Mouse (Mus musculus) spleen, postnatal 10 days (tissue): ENCODE data around the gene Thbs1.

ENCODE experiments used
- DNase-seq, 2 experiments: peaks; one replicate each; pipeline ENCODE4 v3.0.0; 2021 to 2022; ENCODE audit warnings: low spot score in 2 of 2

The Thbs1 gene

DNA sequence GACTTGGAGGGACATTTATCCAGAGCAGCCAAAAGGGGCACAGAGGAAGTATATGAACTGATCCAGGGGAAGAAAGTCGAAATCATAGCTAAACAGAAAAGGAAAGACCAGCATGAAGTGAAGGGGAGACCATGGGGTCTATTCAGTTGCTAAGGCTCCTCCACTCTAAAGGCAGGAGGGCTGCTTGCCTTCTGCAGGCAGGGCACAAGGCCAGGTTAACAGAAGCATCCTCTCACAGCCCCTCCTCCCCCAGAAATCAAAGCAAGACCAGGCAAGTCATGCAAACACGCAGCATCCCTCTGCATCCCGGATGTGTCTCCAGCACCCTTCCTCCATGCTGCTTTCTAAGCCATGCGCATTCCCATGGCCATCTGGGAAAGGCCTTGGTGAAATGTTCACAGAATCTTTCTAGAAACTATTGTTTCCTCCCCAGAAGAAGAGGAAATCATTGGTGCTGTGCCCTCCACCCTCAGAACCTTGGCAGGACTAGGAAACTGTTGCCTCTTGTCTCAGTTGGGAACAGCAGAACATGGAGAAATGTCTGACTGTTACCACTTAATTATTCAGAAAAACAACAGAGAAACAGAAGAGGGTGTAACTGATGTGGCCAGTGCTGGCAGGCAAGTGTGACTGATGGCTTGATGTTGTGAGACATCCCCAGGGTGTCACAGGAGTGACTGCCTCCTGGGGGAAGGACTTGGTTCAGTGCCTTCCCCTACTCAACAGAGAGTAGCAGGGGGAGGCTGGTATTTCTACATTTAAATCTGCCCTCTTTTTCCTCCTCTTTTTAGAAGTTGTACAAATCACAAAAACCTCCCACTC, 36.9 kb downstream of the Thbs1 start:
- DNase-seq, result no peak

DNA sequence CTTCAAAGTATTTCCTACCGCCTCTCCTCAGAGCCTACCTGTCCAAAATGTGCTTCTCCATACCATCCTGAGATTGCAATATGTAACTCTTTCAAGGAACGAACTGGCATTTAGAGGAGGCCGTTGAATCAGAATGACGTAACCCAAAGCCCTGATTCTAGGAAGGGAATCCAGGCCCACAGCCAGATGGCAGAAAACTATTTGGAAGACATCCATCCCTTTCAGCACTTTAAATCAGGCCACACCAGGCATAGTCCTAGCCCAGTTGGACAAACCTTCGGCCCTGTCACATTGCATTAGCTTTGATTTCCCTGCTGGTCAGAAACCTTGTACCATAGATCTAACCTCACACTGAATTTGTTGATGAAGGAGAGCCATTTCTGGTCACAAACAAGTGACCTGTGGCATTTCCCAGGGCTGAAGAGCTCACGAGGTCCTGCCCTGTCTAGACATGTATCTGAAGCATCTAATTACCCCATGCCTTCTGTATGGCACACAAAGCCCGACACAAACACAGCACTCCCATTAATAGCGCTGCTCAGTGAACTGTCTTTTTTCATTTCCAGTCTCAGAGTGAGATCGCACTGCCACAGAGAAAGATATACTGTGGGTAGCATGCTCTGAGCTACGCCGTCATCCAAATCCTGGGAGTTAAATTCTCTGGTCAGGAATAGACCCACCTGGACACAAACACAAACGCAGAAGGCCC, 38.3 kb downstream of the Thbs1 start:
- no peak for DNase-seq

DNA sequence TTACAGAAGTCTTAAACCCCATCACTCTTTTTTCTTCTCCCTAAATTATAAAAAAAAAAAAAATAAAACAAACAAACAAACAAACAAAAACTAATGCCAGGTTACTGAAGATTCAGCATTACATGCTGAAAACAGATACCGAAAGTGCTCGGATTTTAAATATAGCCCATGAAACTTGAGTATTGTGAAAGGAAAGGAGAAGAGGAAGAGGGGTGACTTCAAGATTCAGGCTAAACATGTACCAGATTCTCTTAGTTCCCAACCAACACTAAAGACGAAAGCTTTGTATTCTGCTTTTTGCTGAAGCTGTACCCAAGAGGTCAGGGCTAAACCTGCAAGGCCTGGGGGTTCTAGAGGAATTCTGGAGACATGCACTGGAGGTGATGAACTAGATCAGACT, 46.4 kb downstream of the Thbs1 start:
- no peak for DNase-seq

DNA sequence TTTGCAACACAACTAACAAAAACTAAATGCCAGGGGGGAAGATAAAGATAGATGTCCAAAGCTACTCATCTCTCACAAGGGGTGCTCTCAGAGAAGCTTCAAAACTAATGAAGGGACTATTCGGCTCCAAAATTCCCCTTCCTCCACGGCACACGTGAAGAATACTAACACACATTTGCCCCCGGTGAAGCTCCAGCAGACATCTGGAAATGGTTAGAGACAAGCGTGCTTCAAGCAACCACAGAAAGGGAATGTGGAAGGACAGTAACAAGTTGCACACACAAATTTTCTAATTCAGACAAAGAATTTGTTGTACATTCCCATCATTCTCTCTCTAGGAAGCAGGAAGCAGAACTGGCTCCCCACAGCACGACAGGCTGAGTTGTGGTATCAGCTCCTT, 47.5 kb downstream of the Thbs1 start:
- no peak for DNase-seq

DNA sequence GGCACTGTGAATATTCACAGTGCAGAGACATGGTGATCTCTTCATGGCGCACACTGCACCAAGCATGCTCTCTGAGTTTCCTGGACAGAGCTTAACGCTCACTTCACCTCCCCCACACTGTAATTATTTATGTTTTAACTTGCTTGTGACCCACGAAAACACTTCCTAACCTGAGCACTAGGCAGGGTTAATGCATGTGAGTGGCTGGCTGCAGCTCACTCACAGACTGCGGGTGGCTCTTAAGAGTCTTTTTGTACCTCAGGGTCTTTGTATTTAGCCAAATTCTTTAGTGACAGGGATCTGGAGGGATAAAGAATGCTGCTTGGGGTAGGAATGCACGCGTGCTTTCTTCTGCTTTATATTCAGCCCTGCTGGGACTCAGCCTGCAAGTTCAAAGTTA, 48.9 kb downstream of the Thbs1 start:
- DNase-seq, result no peak

DNA sequence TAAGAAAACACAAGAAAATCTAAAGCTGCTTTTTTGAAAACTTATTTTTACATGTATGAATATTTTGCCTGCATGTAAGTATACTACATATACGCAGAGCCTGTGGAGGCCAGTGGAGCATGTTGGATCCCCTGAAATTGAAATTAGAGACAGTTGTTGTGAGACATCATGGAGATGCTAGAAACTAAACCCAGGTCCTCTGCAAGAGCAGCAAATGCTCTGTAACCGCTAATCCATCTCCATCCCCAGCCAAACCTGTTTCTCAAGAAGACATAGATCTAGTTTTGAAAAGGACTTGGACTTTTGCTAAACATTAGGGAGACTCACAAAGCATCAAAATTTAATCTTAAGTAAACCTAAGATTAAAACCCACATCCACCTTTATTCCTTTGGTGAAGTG, 49.3 kb downstream of the Thbs1 start:
- no peak for DNase-seq

DNA sequence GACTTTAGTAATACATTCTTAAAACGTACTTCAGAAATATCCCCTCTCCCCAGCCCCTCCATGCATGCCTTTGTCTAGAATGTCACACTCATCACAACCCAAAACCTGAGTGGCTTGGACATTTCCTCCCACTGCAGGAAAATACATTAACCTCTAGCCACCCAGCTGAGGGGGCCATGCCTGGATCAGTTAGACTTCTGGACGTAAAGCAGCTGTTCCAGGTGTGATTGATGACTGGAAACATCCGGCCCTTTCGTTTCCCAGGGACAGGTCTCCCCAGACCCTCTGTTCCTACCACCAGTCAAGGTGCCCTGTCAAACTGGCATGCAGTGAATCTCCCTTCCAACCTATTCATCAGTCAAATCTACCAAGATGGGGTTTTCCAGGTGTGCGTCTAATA, 50.8 kb downstream of the Thbs1 start:
- no peak for DNase-seq

DNA sequence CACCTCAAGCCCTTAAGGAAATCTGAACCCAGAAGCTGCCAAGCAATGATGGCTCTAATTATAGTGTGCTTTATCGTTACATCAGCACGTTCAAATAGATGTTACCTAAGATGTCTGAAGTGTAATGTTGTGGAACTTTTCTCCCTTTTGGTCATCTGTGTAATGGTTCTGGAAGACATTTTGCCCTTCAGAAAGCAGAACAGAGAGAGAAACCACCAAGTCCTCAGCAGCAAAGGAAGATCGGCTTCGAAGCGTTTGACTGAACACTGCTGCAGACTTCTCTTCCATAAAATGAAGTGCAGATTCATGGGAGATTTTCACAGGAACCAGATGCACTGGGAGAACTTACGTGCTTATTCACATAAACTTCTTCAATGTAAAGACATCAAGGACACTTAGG, 52.5 kb downstream of the Thbs1 start:
- no peak for DNase-seq

DNA sequence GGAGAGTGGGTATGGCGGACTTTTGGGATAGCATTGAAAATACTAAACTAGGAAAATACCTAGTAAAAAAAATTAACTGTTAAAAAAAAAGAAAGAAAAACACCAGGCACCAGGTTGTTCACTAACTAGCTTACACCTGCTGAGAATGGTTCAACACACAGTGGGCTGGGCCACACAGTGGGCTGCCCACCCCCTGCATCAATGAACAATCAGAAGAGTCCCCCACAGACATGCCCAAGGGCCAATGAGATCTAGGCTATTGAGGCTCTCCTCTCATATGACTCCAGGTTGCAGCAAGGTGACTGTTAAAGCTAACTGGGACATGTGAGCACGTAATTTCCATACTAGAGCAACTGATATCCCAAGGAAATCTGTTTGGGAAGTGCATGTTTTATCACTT, 54.0 kb downstream of the Thbs1 start:
- DNase-seq, result no peak

DNA sequence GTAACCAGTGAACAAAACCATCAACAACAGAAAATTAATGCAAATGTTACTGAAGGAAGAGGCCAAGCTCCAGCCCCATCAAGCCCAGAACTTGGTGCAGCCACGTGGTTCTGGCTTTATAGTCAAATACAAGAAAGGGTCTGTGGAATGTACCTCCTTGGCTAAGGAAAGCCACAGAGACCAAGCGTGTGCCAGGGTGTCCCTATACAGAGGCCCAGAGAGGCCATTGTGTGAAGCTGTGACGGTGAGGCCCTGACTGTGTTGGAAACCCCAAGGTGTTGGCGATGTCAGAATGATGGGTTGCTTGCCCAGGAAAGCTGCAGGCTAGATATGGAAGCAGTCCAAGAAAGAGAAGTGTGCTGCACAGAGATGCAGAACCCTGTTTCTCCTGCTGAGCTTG, 56.1 kb downstream of the Thbs1 start:
- DNase-seq, result no peak

DNA sequence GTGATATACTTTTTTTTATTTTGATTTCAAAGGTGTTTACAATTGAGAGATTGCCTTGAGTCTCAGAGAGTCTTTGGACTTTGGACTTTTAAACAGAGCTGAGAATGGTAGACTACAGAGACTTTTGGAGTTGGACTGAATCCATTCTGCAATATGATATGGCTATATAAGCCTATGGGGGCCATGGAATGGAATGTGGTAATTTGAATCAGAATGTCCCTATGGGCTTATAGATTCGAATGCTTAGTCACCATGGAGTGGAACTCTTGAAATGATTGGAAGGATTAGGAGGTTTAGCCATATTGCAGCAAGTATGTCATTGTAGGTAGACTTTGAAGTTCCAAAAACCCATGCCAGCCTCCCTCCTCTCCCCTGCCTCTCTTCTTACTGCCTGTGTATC, 56.5 kb downstream of the Thbs1 start:
- DNase-seq, result no peak

DNA sequence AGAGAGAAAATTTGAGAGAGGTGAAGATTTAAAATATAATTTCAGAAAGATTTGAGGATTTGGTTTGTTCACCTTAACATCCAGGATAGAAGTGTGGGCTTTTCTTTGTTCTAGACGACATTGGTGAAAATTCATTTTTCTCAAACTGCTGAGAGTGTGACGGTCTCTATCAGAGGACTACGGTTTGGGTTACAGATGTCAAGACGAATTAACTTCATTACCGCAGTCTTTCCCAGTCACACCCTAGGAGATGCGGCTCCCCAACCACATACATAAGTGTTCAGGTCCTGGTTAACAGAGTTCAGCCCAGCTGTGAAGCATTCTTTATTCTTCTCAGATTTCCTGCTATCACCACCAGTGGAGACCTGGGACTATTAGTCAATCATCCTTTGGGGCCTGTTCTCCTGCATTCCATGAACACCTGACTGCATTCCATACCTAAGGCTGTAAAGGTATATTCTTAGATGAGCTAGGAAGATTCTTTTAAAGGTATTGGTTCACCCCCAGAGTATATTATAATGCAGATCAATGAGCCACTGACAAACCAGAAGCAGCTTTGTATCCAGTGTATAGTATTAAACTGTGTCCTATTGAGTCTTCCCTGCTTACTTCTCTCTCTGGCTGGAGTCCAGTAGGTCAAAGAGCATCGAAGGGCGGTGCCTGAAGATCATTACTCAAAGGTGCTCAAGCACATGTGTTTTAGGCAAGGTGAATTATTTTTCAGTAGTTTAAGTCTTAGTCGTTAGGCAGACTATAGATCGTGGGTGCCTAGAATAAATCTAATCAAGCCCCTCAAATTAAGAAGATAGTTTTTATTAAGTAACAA, 63.1 kb downstream of the Thbs1 start:
- no peak for DNase-seq
